Mouse (Mus musculus): ENCODE data around the gene Arid4a.
A peak's percentile ranks its signal among the peaks of the same experiment; 100 is the strongest.
"Not testable (repeated sequence)": the region's sequence is repeated elsewhere in the genome, so short reads cannot be mapped to it uniquely, and the experiment has no call there.

Gene Arid4a

GRCm38 (mm10) chr12:71053031-71053430, 37.2 kb downstream of the Arid4a start:
- no peak for DNase-seq (ENCODE audit: low spot score in 2 of 2)

DNA sequence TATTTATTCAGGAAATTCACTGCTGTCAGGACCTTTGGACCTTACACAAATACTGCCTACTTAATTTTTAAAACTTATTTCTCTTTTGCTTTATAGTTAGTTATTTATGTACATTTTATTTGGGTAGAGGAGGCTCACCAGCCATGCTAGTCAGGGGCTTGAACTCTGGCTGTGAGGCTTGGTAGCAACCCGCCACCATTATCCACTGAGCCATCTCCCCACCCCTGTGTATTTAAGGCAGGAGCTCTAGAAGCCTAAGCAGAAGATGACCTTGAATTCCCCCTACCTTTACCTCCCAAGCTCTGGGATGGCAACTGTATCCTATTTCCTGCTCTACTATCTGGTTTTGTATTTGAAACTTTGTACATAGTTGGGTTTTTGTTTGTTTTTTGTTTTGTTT, 37.7 kb downstream of the Arid4a start:
- no peak for DNase-seq (ENCODE audit: low spot score in 2 of 2)

- no peak for DNase-seq (ENCODE audit: low spot score in 2 of 2)
Observed at GRCm38 (mm10) chr12:71055537-71055936, 39.7 kb downstream of the Arid4a start.

GRCm38 (mm10) chr12:71059741-71060140, 44.0 kb downstream of the Arid4a start:
- DNase-seq (ENCODE audit: low spot score in 2 of 2), result no peak

GRCm38 (mm10) chr12:71069846-71070245, 54.1 kb downstream of the Arid4a start:
- DNase-seq (ENCODE audit: low spot score in 2 of 2), result no peak

- DNase-seq (ENCODE audit: low spot score in 2 of 2), result no peak
Observed at GRCm38 (mm10) chr12:71072048-71072447, 56.3 kb downstream of the Arid4a start.

DNA sequence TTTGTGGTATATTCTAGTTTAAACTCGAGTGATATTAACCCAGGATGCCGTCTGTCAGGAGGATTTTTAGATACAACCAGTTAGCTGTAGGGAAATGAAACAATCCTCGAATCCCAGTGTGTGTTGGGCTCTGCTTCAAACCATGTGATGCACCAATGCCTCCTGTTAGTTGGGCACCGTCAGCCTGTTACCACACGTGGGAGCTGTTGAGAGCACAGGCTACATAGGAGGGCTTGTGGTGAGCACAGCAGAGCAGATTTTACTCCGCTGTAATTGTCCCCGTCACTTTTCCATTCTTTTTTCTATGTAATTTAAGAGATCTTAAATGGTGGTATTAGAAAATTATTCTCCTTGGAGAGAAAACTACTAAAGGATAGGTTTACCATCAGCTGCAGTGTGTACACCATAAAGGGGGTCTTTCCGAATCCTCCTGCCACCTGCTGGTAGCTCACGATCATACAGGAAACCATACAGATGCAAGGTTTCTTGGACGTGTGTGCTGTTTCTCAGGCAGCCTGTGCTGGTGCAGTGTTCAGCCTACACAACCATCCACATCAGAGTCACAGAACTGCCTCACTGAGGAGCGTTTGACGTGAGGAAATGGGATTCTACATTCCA, 57.4 kb downstream of the Arid4a start:
- no peak for DNase-seq (ENCODE audit: low spot score in 2 of 2)

- DNase-seq (ENCODE audit: low spot score in 2 of 2), result no peak
Observed at GRCm38 (mm10) chr12:71086331-71086730, 70.5 kb downstream of the Arid4a start.

GRCm38 (mm10) chr12:71104275-71104674, 88.5 kb downstream of the Arid4a start:
- DNase-seq (ENCODE audit: low spot score in 2 of 2), result not testable (repeated sequence)

- DNase-seq (ENCODE audit: low spot score in 2 of 2), result no peak
Observed at GRCm38 (mm10) chr12:71107216-71107771, 91.5 kb downstream of the Arid4a start.

GRCm38 (mm10) chr12:71111331-71111730, 95.5 kb downstream of the Arid4a start, which contains the start of gene Tomm20l:
Gene Tomm20l, plus strand, starts transcription at chr12:71111428.
- no peak for DNase-seq (ENCODE audit: low spot score in 2 of 2)

- no peak for DNase-seq (ENCODE audit: low spot score in 2 of 2)
Observed at GRCm38 (mm10) chr12:71113074-71113473, 97.3 kb downstream of the Arid4a start.

GRCm38 (mm10) chr12:71113675-71114288, 98.0 kb downstream of the Arid4a start:
- DNase-seq (ENCODE audit: low spot score in 2 of 2), result peak; percentile 46 to 67

DNA sequence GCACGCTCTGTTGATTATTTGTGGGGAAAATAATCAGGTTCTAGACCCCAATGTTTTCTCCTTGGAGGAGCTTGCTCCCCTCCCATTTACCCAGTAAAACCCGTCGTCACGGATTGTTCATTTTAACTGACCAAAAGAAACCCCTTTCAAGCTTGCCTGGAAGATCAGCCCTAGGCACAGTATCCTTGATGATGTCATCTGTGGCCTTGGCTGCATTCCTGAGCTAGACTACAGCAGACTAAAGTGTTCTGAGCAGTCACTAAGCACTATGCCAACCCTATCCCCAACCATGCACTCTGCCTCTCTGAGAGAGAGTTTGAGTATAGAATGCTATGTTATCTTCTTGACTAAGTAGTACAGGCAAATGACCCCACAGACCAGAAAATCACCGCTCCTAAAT, 100.6 kb downstream of the Arid4a start:
- DNase-seq (ENCODE audit: low spot score in 2 of 2), result no peak

DNA sequence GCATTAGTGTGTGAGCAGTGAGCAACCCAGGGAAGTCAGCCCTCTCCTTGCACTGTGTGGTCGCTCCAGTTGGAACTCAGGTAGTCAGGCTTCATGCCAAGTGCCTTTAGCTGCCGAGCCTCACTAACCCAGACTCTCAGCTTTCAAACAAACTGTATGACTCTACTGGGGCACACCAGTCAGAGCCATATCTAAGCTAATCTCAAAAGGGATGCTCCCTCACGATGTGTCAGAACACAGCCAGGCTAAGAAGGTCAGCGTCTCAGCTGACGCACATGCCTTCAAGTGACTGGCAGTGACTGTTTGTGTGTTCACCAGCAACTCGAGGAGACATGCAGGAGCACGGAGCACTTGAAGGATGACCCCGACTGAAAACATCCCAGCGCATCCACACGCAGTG, 106.9 kb downstream of the Arid4a start:
- no peak for DNase-seq (ENCODE audit: low spot score in 2 of 2)

- no peak for DNase-seq (ENCODE audit: low spot score in 2 of 2)
Observed at GRCm38 (mm10) chr12:71123286-71123685, 107.5 kb downstream of the Arid4a start.

GRCm38 (mm10) chr12:71135581-71135980, 119.8 kb downstream of the Arid4a start:
- no peak for DNase-seq (ENCODE audit: low spot score in 2 of 2)

DNA sequence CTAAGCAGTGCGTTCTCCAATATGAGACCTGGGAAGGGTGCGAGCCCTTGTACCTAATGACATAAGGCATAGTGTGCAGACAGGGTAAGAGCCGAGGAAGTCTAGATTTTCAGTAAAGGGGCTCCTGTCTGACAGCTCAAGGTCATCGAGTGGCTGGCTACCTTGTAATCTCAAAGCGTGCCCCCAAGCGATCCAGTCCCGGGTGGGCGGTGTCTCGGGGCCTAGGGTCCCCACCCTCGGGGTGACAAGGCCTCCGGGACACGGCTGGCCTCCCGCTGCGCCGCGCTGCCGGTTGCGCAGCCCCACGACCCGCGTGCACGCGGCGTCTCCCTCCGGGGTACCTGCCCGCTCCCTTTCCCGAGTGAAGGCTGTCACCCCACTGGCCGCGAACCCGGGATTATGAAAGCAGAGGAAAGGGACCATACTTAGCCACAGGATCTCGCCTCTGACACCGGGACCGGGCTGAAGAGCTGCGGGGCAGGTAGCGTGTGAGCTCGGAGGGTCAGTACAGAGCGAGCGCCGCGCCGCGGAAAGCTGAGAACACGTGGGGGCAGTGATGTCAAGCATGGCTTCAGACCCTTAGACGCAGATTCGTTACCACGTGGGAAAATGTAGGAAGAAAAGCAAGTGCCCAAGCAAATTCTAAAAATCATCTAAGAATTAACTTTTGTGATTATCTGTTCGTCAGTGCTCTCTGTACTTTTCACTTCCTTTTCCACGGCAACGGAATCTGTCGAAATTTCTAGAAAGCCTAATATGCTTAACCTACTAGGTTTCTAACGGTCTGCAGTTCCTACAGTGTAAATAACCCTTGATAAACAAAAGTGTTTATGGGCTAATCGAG, 120.6 kb downstream of the Arid4a start, which contains the start of the genes Timm9 and 2700049A03Rik:
Gene Timm9 (minus strand): TSS at position 555 of the 844 bp plus-strand sequence.
Gene 2700049A03Rik (plus strand): TSS at position 719 of the 844 bp plus-strand sequence.
- peak; percentile 53 to 76 for DNase-seq (ENCODE audit: low spot score in 2 of 2)

GRCm38 (mm10) chr12:71136974-71137491, 121.2 kb downstream of the Arid4a start:
- peak; percentile 33 to 73 for DNase-seq (ENCODE audit: low spot score in 2 of 2)

DNA sequence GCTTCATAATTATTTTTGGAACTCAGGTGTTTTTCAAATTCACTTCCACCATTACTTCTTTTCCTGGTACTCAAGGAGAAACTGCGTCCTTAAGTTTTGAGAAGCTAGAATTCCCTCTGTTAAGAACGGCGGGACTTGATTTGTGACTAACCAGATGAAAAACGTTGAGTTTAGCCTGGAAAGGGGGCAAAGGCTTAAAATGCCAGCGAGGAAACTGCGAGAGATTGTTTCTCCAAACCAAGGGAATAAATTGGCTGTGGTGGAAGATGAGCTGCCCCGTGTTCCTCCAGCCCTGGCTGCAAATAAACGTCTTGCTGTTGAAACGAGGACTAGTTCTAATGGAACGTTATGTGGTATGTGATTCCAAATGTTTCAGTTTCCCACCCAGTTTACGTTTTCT, 121.9 kb downstream of the Arid4a start:
- DNase-seq (ENCODE audit: low spot score in 2 of 2), result no peak

DNA sequence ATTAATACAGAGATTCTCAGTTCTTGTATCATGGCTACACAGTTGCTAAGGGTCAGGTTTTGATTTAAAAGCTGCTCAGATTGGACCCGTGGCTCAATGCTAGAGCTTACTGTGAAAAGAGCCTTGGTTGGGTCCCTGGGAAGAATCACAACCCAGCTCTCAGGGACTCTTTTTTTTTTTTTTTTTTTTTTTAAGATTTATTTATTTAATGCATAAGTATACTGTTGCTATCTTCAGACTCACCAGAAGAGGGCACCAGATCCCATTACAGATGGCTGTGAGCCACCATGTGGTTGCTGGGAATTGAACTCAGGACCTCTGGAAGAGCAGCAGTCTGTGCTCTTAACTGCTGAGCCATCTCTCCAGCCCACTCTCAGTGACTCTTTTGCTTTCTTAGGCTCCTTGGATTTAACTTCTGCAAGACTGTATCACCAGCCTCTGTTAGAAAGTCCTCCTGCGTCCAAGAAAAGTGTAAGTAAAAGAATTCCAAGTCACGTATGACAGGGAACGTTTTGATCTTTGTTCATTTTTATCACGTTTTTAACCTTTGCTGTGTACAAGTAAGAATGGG, 123.6 kb downstream of the Arid4a start:
- DNase-seq (ENCODE audit: low spot score in 2 of 2), result no peak

- no peak for DNase-seq (ENCODE audit: low spot score in 2 of 2)
Observed at GRCm38 (mm10) chr12:71141189-71141588, 125.4 kb downstream of the Arid4a start.
